Mouse (Mus musculus) monocyte, adult 5-6 weeks (primary cell): ENCODE measurements around the gene Cep162. TPM values are rescaled to one million over a fixed set of nuclear protein-coding genes. Genes with fewer than 3 reads are reported as not detected.

Source experiments
- ATAC-seq: fragments of 153-309, 156-312 bp; replicated peaks from 2 replicates; pipeline ENCODE4 v1.8.0; 2017; ENCODE audit warnings: mild to moderate bottlenecking; ENCODE audit not compliant: low TSS enrichment, insufficient number of reproducible peaks, severe bottlenecking, poor library complexity, low FRiP score
- total RNA-seq: library from RNA; stranded (forward); fragments of 200-1000, 200-491, 200-594 nt; gene quantifications from 3 replicates; pipeline ENCODE4 v1.2.3, GENCODE M21; 2017

Cep162 gene
- total RNA-seq, 1 experiment from 2014 or later = 13.0 TPM

GRCm38 (mm10) chr9:87168051-87168450 is 87.3 kb downstream of the Cep162 start:
- ATAC-seq = no peak

GRCm38 (mm10) chr9:87167001-87167830 is 88.1 kb downstream of the Cep162 start:
- ATAC-seq = no peak

GRCm38 (mm10) chr9:87162559-87162958 is 92.8 kb downstream of the Cep162 start:
- ATAC-seq = no peak

GRCm38 (mm10) chr9:87152641-87153325 is 102.6 kb downstream of the Cep162 start:
- ATAC-seq = no peak

- ATAC-seq = no peak
Measured at GRCm38 (mm10) chr9:87147927-87148326, 107.4 kb downstream of the Cep162 start.

GRCm38 (mm10) chr9:87146400-87146799 is 108.9 kb downstream of the Cep162 start:
- no peak for ATAC-seq

GRCm38 (mm10) chr9:87145671-87146070 is 109.7 kb downstream of the Cep162 start:
- ATAC-seq = no peak

- ATAC-seq = no peak
Measured at GRCm38 (mm10) chr9:87145180-87145579, 110.2 kb downstream of the Cep162 start.

- no peak for ATAC-seq
Measured at GRCm38 (mm10) chr9:87144532-87144931, 110.8 kb downstream of the Cep162 start.

GRCm38 (mm10) chr9:87144106-87144505 is 111.2 kb downstream of the Cep162 start, which contains the start of gene Mrap2:
Gene Mrap2 (plus strand): TSS chr9:87144306.
- ATAC-seq = no peak

GRCm38 (mm10) chr9:87143076-87143475 is 112.3 kb downstream of the Cep162 start:
- no peak for ATAC-seq

Other genes with a start within 250 kb of the Cep162 start
- not detected in 3 replicates for gene Ripply2, start 240.0 kb downstream of the Cep162 start, total RNA-seq
- 132 to 205 TPM (median 190 TPM) in 3 replicates for gene Cyb5r4, start 233.5 kb downstream of the Cep162 start, total RNA-seq
- not detected in 3 replicates for gene Mrap2, start 111.2 kb downstream of the Cep162 start, total RNA-seq